Mouse (Mus musculus): ENCODE results near the gene Akr1c13.

DNA sequence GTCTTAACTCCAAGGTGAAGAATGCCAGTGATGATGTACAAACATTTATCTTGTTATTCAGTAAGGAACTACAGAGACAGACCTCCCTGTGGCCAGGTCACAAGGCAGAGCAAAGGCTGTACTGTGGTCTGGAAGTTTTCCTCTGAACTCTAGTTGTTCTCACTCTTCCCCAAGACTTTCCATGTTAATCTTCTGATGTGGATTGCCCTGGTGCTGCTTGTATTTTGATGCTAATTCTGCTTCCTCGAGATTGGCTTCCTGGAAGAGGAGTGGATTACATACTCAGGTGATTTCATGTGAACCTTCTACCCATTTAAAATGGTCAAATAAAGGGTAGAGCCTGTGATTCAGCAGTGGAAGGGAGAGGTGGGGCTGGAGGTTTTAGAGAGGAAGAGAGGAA is 22.9 kb upstream of the Akr1c13 start:
- TF ChIP-seq POLR2A (IDR thresholded peaks at IDR 0.05; ENCODE audit: low read depth, low read length) = no peak
- TF ChIP-seq CTCF (IDR thresholded peaks at IDR 0.05; ENCODE audit: borderline replicate concordance, insufficient read depth, low read length) = no peak

Data from embryonic fibroblast, embryonic 13.5 days (primary cell).